Mouse (Mus musculus) kidney, embryonic 16.5 days (tissue): ENCODE data around the gene Mta3. TPM values are rescaled to one million over a fixed set of nuclear protein-coding genes. Genes with fewer than 3 reads are reported as not detected.

Source experiments
- ATAC-seq: fragments of 200-750 bp; cut with Nextera tagmentation; 2 replicates; pipeline ENCODE4 v1.8.0; 2017; ENCODE audit warnings: moderate TSS enrichment; ENCODE audit not compliant: low FRiP score, low TSS enrichment
- H3K27ac ChIP-seq: fragments of 300-500 bp; sonication (generic); 2 replicates; pipeline ENCODE4 v1.5.1; 2014; ENCODE audit warnings: low read length
- H3K27me3 ChIP-seq: fragments of 300-500 bp; sonication (generic); 2 replicates; pipeline ENCODE4 v1.6.1; 2014; ENCODE audit warnings: low read length, control low read depth, mixed read lengths; ENCODE audit not compliant: insufficient read depth
- H3K36me3 ChIP-seq: fragments of 300-500 bp; sonication (generic); 2 replicates; pipeline ENCODE4 v1.6.1; 2014; ENCODE audit warnings: low read length, control low read depth, mixed read lengths; ENCODE audit not compliant: insufficient read depth
- H3K4me1 ChIP-seq: fragments of 300-500 bp; sonication (generic); 2 replicates; pipeline ENCODE4 v1.6.1; 2014; ENCODE audit warnings: low read length, control low read depth, mixed read lengths; ENCODE audit not compliant: insufficient read depth
- H3K4me2 ChIP-seq: fragments of 300-500 bp; sonication (generic); replicated peaks from 2 replicates; pipeline ENCODE4 v1.6.1; 2014; ENCODE audit warnings: low read depth, low read length
- H3K4me3 ChIP-seq: fragments of 300-500 bp; sonication (generic); 2 replicates; pipeline ENCODE4 v1.5.1; 2014; ENCODE audit warnings: mild to moderate bottlenecking, low read length
- H3K9ac ChIP-seq: fragments of 300-500 bp; sonication (generic); replicated peaks from 2 replicates; pipeline ENCODE4 v1.6.1; 2014; ENCODE audit warnings: low read length
- H3K9me3 ChIP-seq: fragments of 300-500 bp; sonication (generic); 2 replicates; pipeline ENCODE4 v1.6.1; 2016; ENCODE audit warnings: low read length, control low read depth
- WGBS: fragments of 180-500 bp; shearing (Covaris S2); extraction: QIAGEN DNeasy Blood & Tissue Kit; methylation state at CpG from one replicate; pipeline ENCODE4 v1.1.7; 2014; 5-methylcytosine and 5-hydroxymethylcytosine counted together
- polyA plus RNA-seq: library from polyadenylated mRNA; unstranded; fragments of >200 nt; fragmentation: Nextera tagmentation; extraction: Ambion mirVana; gene quantifications from 2 replicates; pipeline ENCODE4 v1.2.1, GENCODE M21; 2015

Gene Mta3
- polyA plus RNA-seq, 1 experiment from 2014 or later, result 39.6 TPM

DNA sequence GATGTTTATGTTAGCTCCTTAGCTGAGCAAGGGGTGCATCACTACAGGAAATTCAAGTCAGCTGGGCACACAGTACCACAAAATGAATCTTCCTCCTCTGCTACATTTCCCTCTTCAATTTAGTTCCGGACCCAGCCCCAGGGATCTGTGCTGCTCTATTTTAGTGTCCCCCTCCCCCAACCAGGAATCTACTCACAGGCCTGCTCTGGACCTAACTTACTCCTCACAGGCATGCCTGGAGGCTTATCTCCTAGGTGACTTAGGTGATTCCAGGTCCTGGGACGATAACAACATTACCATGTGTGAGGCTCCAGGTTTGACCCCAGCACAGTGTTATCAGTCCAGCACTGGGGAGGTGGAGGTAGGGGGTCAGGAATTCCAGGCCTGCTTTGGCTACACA lies 15.5 kb upstream of the Mta3 start:
- 84% methylated on average over 2 of the region's 2 CpGs for WGBS
- no peaks in the 10 kb centered on the region for H3K27me3 ChIP-seq
- H3K36me3 ChIP-seq, result no peaks in the 10 kb centered on the region
- ATAC-seq, result no peak
- peaks cover 5% of the 10 kb centered on the region; the same call in 1 of the 2 replicates for H3K4me1 ChIP-seq
- no peak overlapping the region for H3K27ac ChIP-seq
- H3K9me3 ChIP-seq, result peaks cover 10% of the 10 kb centered on the region; the same call in 1 of the 2 replicates
- H3K9ac ChIP-seq, result no peak overlapping the region
- H3K4me3 ChIP-seq, result no peak overlapping the region
- H3K4me2 ChIP-seq, result no peak overlapping the region

DNA sequence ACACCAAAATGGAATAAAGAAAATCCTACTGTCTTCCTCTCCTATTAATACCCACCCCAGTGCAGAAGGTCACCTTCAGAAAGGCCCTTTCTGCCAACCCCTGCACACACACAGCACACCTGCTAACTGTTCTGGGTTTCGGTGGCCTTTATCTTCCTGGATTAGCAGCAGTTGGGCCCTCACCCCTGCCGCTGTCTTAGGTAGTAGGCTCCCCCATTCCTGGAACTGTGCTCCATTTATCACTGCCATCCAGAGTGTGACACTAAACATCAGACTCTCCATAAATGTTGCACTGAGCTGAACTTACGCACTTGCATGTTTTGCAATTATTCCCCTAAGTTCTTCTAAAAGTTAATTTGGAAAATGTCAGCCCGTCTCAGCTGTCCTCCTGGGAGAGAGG lies 14.6 kb upstream of the Mta3 start:
- WGBS, result 41% methylated on average over 4 of the region's 4 CpGs
- Histone ChIP-seq H3K4me1 (peaks cover 5% of the 10 kb centered on the region; the same call in 1 of the 2 replicates), H3K9ac (no peak overlapping the region), H3K9me3 (peaks cover 10% of the 10 kb centered on the region; the same call in 1 of the 2 replicates), H3K36me3 (no peaks in the 10 kb centered on the region), H3K27ac (no peak overlapping the region), H3K27me3 (no peaks in the 10 kb centered on the region), H3K4me3 (no peak overlapping the region), H3K4me2 (no peak overlapping the region)
- ATAC-seq, result no peak

DNA sequence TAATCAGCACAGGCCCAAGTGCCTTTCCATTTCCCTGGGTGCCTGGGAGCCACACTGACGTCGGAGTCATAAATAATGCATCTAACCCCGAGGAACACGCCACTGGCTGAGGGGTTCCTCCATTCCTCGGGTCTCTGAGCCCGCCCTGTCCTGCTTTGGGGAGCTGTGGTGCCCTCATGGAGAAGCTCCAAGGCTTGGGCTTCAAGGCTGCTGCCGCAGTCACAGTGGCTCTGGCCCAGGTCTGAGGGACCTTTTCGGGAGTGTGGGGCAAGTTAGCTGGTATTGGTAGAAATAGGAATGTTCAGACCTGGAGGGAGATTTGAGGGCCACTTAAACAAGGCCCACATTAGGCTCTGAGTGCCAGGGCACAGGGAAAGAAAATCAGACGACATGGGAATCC lies 12.0 kb upstream of the Mta3 start:
- Histone ChIP-seq H3K4me3 (no peak overlapping the region), H3K27ac (no peak overlapping the region)
- WGBS, result 65% methylated on average over 9 of the region's 9 CpGs

DNA sequence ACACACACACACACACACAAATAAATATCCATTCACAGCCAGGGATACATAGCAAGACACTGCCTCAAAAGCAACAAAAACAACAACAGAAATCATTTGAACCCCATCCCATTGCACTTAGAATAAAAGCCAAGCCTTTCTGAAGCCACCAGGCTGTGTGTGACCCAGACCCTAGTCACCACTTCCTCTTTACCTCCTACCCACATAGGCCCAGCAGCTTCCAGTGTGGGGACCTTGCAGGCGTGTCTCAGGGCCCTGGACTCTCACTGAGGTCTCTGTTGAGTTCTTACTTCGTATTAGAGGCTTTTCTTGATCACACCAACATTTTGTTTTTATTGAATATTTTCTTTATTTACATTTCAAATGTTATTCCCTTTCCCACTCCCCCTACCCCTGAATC lies 10.2 kb upstream of the Mta3 start:
- Histone ChIP-seq H3K27me3 (no peaks in the 10 kb centered on the region), H3K4me3 (no peak overlapping the region), H3K4me2 (no peak overlapping the region), H3K4me1 (peaks cover 14% of the 10 kb centered on the region; the same call in 1 of the 2 replicates), H3K27ac (no peak overlapping the region), H3K9me3 (peaks cover 6% of the 10 kb centered on the region; the same call in 1 of the 2 replicates), H3K36me3 (no peaks in the 10 kb centered on the region), H3K9ac (no peak overlapping the region)
- WGBS, result 87% methylated on average over 2 of the region's 2 CpGs
- no peak for ATAC-seq

More for the DNA sequence above, 12.0 kb upstream of the Mta3 start:
- Histone ChIP-seq H3K9ac (no peak overlapping the region), H3K9me3 (peaks cover 6% of the 10 kb centered on the region; the same call in 1 of the 2 replicates), H3K4me2 (no peak overlapping the region), H3K36me3 (no peaks in the 10 kb centered on the region), H3K27me3 (no peaks in the 10 kb centered on the region), H3K4me1 (peaks cover 5% of the 10 kb centered on the region; the same call in 1 of the 2 replicates)
- ATAC-seq, result no peak

DNA sequence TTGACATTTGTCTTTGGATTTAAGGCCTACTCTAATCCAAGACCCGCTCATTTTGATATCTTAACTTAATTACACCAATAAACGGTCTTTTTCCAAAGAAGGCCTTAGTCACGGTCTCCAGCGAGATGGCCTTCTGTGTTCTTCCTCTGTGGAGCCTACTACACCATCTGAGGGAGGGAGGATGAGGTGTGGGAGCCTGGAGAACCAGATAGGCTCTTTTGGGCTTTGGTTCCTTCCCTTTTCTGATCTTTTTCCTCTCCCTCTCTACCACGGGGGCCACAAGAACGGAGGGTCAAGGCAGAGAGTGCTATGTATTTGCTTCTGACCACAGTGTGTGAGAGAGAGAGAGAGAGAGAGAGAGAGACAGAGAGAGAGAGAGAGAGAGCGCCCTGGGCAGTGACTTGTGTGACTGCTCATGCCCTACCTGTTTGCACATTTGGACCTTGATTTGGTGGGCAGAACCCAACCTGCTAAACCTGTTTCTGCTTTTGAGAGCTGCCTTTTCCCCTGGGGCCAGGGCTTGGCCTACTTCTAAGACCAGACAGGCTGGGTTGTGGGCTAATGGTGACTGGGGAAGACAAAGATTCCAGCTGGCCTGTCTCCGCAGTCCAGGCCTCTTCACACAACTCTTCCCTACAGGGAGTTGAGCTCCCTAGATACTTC lies 6.8 kb upstream of the Mta3 start:
- Histone ChIP-seq H3K9ac (no peak overlapping the region), H3K27ac (no peak overlapping the region)

DNA sequence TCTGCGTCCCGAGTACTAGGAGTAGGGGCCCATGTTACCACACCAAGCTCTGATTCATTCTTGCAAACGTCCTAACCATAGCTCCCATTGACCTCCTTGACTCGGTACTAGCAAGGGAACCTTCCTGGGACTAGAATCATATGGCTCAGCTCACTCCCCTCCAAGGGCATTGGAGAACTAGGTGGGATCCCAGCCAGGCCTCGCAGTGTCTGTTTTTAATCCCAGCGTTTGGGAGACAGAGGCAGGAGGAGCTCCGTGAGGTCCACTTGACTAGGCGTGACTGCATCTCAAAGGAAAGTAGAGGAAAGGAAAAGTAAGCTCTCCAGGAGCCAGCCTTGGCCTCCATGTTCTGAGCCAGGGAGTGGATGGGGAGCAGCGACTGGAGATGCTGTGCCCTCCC lies 5.8 kb upstream of the Mta3 start:
- no peaks in the 10 kb centered on the region for H3K27me3 ChIP-seq
- no peaks in the 10 kb centered on the region for H3K9me3 ChIP-seq
- peaks cover 10% of the 10 kb centered on the region; the same call in 1 of the 2 replicates for H3K4me1 ChIP-seq
- H3K4me3 ChIP-seq, result no peak overlapping the region
- ATAC-seq, result 0 out of 2 replicates have a peak, but pooled peaks have one; percentile 31
- H3K36me3 ChIP-seq, result no peaks in the 10 kb centered on the region
- H3K9ac ChIP-seq, result no peak overlapping the region
- 0 out of 2 replicates have a peak overlapping the region, but pooled peaks have one; percentile 18 for H3K27ac ChIP-seq
- WGBS, result 68% methylated on average over 9 of the region's 9 CpGs
- H3K4me2 ChIP-seq, result no peak overlapping the region

More for the DNA sequence above, 6.8 kb upstream of the Mta3 start:
- Histone ChIP-seq H3K4me1 (0 out of 2 replicates have a peak, but pooled peaks cover 9% of the 10 kb centered on the region), H3K4me3 (no peak overlapping the region), H3K9me3 (no peaks in the 10 kb centered on the region), H3K4me2 (no peak overlapping the region), H3K36me3 (no peaks in the 10 kb centered on the region), H3K27me3 (no peaks in the 10 kb centered on the region)
- peak; percentile 57; the same call in 1 of the 2 replicates for ATAC-seq
- 79% methylated on average over 8 of the region's 8 CpGs for WGBS

DNA sequence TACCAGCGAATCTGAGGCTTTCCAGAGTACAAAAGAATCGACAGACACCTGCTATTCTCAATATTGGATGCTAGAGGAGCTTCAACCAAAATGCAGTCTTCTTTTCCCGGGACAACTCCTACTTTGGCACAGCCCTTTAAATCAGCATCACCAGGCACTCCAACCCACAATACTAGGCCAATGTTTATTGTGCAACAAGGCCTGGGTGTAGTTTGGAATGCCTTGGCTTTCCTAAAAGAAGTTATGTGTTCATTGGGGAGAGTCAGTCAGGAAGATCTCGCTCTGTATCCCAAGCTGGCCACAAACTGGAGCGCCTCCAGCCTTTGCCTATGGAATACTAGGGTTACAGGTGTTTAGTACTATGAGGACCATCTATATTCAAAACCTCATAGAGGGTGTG lies 1.5 kb upstream of the Mta3 start:
- H3K9me3 ChIP-seq, result no peaks in the 10 kb centered on the region
- 90% methylated on average over 5 of the region's 5 CpGs for WGBS
- no peak overlapping the region for H3K27ac ChIP-seq
- peaks cover 25% of the 10 kb centered on the region; the same call in 1 of the 2 replicates for H3K4me1 ChIP-seq
- 0 out of 2 replicates have a peak, but pooled peaks cover 4% of the 10 kb centered on the region for H3K36me3 ChIP-seq
- no peak overlapping the region for H3K4me3 ChIP-seq
- no peak overlapping the region for H3K4me2 ChIP-seq
- H3K27me3 ChIP-seq, result no peaks in the 10 kb centered on the region
- no peak for ATAC-seq
- H3K9ac ChIP-seq, result no peak overlapping the region

DNA sequence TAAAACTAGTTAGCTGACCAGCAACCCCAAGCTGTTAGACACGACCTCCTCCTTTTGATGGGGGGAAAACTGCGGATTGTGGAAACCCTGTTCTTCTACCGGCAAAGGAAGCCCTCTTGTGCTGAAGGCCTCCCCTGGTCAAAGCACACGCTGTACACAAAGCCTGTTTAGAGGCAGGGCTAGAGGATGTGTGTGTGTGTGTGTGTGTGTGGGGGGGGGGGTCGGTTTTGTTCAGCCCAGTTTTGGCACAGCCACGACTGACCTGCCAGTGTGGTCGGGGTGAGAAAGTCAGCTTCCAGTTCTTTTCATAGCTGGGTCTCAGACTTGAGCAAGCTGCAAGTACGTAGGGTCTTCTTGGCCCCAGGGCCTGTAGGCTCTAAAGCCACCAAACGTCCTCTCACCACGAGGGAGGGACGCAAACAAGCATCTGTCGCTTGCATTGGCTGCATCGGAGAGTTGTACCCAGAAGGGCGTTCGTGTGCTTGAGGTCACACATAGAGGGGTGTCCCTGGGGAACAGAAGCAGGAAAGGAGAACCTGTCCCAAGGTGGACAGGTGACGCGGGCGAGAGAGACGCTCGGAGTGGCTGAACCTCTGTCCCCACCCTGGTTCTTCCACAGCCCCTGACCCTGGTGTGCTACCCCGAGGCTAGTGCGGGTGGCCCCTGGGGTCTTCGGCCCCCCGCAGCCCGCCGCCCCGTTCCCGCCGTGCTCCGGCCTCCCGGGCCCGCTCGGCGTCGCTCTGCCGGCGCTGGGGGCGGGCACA lies 429 bp upstream of the Mta3 start:
- Histone ChIP-seq H3K4me3 (peak overlapping the region; percentile 88), H3K4me2 (peak overlapping the region; percentile 93), H3K9ac (peak overlapping the region; percentile 96), H3K36me3 (peaks cover 8% of the 10 kb centered on the region; the same call in 1 of the 2 replicates), H3K27me3 (no peaks in the 10 kb centered on the region), H3K9me3 (no peaks in the 10 kb centered on the region), H3K27ac (peak overlapping the region; percentile 96), H3K4me1 (peaks cover 17% of the 10 kb centered on the region; the same call in 1 of the 2 replicates)
- ATAC-seq, result peak; percentile 81
- WGBS, result 4% methylated on average over 24 of the region's 38 CpGs

DNA sequence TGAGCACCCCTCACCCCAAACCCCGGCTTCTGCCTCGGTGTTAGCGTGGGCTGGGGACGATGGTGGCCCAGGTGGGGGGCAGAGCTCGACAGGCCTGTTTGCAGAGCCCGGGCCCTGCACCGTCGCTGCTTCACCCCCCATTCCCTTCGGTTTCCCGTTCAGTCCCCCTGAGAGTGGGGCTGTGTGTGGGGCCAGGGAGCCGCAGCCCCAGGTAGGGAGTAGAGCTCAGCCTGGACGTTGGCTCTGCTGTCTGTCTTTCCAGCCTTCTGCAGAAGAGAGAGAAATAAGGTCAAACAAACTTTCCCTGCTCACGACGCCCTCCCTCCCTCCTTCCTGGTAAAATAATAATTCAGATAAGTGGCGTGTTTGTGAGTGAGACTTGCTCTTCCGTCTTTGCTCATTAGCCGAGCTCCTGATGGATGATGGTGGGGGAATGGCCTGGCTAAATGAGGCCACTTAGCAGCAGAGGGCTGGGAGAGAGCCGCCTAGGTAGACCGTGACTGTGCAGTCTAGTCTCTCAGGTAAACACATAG lies 697 bp downstream of the Mta3 start:
- Histone ChIP-seq H3K4me2 (peak overlapping the region; percentile 93), H3K27me3 (no peaks in the 10 kb centered on the region), H3K36me3 (peaks cover 8% of the 10 kb centered on the region; the same call in 1 of the 2 replicates), H3K9me3 (no peaks in the 10 kb centered on the region), H3K27ac (peak overlapping the region; percentile 96), H3K9ac (peak overlapping the region; percentile 96), H3K4me1 (peaks cover 16% of the 10 kb centered on the region; the same call in 1 of the 2 replicates), H3K4me3 (peak overlapping the region; percentile 88)
- ATAC-seq, result peak; percentile 69
- WGBS, result 2% methylated on average over 19 of the region's 19 CpGs
